ENCODE assay signal across 8 mouse cellular contexts in genomic region chr15:85678981-85679708, GRCm38 (mm10). TPM values are rescaled to one million over a fixed set of nuclear protein-coding genes. Genes with fewer than 3 reads are reported as not detected.
A peak's percentile ranks its signal among the peaks of the same experiment; 100 is the strongest.
DNase-seq lines count a peak whose midpoint lies in the region; ATAC-seq lines count a peak whose summit lies in the region.

No protein-coding gene starts in this region.

- H3K27ac ChIP-seq in hindbrain, embryonic 12.5 days, result peak overlapping the region; percentile 62
- H3K27ac ChIP-seq in hindbrain, embryonic 11.5 days (ENCODE audit: low read depth, low read length), result no peak overlapping the region
- 0 out of 2 replicates have a peak overlapping the region, but pooled peaks have one; percentile 5 for H3K27ac ChIP-seq in intestine, embryonic 16.5 days (ENCODE audit: low read length)

- no peak for DNase-seq in hindbrain, embryonic 11.5 days (ENCODE audit: low spot score)
- peak; percentile 91 for DNase-seq in MN1 (ENCODE audit: low spot score)
- peak; percentile 79 to 87 for DNase-seq in cerebellum, postnatal 25 days
- DNase-seq in right cerebral cortex, postnatal 4 days, result peak; percentile 76
- DNase-seq in embryo, embryonic 10.5 days (ENCODE audit: low spot score), result no peak

- H3K9me3 ChIP-seq in hindbrain, embryonic 12.5 days (replicated peaks), result no peaks in the 10 kb centered on the region
- no peaks in the 10 kb centered on the region for H3K9me3 ChIP-seq in hindbrain, embryonic 11.5 days (ENCODE audit: control insufficient read depth, low read length)
- H3K9me3 ChIP-seq in intestine, embryonic 16.5 days (ENCODE audit: control insufficient read depth, low read length), result no peaks in the 10 kb centered on the region

- peaks cover 51% of the 10 kb centered on the region for H3K4me1 ChIP-seq in hindbrain, embryonic 12.5 days
- no peaks in the 10 kb centered on the region for H3K4me1 ChIP-seq in hindbrain, embryonic 11.5 days (replicated peaks; ENCODE audit: control insufficient read depth, insufficient read depth, low read length)
- peaks cover 20% of the 10 kb centered on the region for H3K4me1 ChIP-seq in intestine, embryonic 16.5 days (ENCODE audit: control insufficient read depth, insufficient read depth, low read length)

- 72% methylated on average over 24 of the region's 24 CpGs for WGBS in hindbrain, embryonic 12.5 days
- 84% methylated on average over 24 of the region's 24 CpGs for WGBS in hindbrain, embryonic 11.5 days
- WGBS in intestine, embryonic 16.5 days, result 70% methylated on average over 24 of the region's 24 CpGs

- peak; percentile 57; the same call in 1 of the 2 replicates for ATAC-seq in hindbrain, embryonic 12.5 days (ENCODE audit: low FRiP score)
- ATAC-seq in hindbrain, embryonic 11.5 days (ENCODE audit: low FRiP score), result no peak
- no peak for ATAC-seq in intestine, embryonic 16.5 days
- ATAC-seq in monocyte, adult 5-6 weeks (replicated peaks; ENCODE audit: insufficient number of reproducible peaks, low FRiP score, low TSS enrichment, poor library complexity, severe bottlenecking), result no peak

- peak overlapping the region; percentile 45 for H3K9ac ChIP-seq in hindbrain, embryonic 12.5 days
- no peak overlapping the region for H3K9ac ChIP-seq in hindbrain, embryonic 11.5 days (ENCODE audit: low read depth, low read length)
- H3K9ac ChIP-seq in intestine, embryonic 16.5 days (ENCODE audit: low read depth, low read length), result no peak overlapping the region

- peaks cover 53% of the 10 kb centered on the region for H3K27me3 ChIP-seq in hindbrain, embryonic 12.5 days
- H3K27me3 ChIP-seq in hindbrain, embryonic 11.5 days (ENCODE audit: control insufficient read depth, insufficient read depth, low read length), result peaks cover 35% of the 10 kb centered on the region
- no peaks in the 10 kb centered on the region for H3K27me3 ChIP-seq in intestine, embryonic 16.5 days (replicated peaks; ENCODE audit: control insufficient read depth, insufficient read depth, low read length)

- peak overlapping the region; percentile 36 for H3K4me2 ChIP-seq in hindbrain, embryonic 12.5 days (replicated peaks)
- H3K4me2 ChIP-seq in hindbrain, embryonic 11.5 days (replicated peaks; ENCODE audit: low read depth, low read length), result no peak overlapping the region
- no peak overlapping the region for H3K4me2 ChIP-seq in intestine, embryonic 16.5 days (ENCODE audit: low read depth, low read length)

- peaks cover 14% of the 10 kb centered on the region for H3K36me3 ChIP-seq in hindbrain, embryonic 12.5 days
- H3K36me3 ChIP-seq in hindbrain, embryonic 11.5 days (ENCODE audit: control insufficient read depth, insufficient read depth, low read length), result no peaks in the 10 kb centered on the region
- no peaks in the 10 kb centered on the region for H3K36me3 ChIP-seq in intestine, embryonic 16.5 days (ENCODE audit: control insufficient read depth, insufficient read depth, low read length)

- H3K4me3 ChIP-seq in hindbrain, embryonic 12.5 days, result 0 out of 2 replicates have a peak overlapping the region, but pooled peaks have one; percentile 4
- H3K4me3 ChIP-seq in hindbrain, embryonic 11.5 days (ENCODE audit: low read depth, low read length), result no peak overlapping the region
- no peak overlapping the region for H3K4me3 ChIP-seq in intestine, embryonic 16.5 days (ENCODE audit: low read length)

RNA-seq across cellular contexts. Expression of gene Ppara, which starts 55.6 kb away (rescaled TPM):
- polyA plus RNA-seq in hindbrain, embryonic 12.5 days (2016; fragmentation: Nextera tagmentation; extraction: Ambion mirVana), result 1.0 and 1.1 TPM in 2 replicates
- polyA plus RNA-seq in hindbrain, embryonic 11.5 days (2014; fragmentation: Nextera tagmentation; extraction: Ambion mirVana), result 0.49 and 1.5 TPM in 2 replicates
- 31.0 and 37.6 TPM in 2 replicates for polyA plus RNA-seq in intestine, embryonic 16.5 days (2015; fragmentation: Nextera tagmentation; extraction: Ambion mirVana)
- not detected in 3 replicates for total RNA-seq in monocyte, adult 5-6 weeks (2017)

Comparison
In these comparisons a context has a peak if more than half of its experiments do, and no peak if none do; other contexts are left out.
1. DNase-seq: peak in MN1 (single experiment), cerebellum, postnatal 25 days (2 of 2) and right cerebral cortex, postnatal 4 days (single experiment); none in hindbrain, embryonic 11.5 days (single experiment) and embryo, embryonic 10.5 days (single experiment).
2. RNA of gene Ppara, which starts 55.6 kb away (polyA plus RNA-seq): 31.0 to 37.6 TPM in intestine, embryonic 16.5 days; 0.49 to 1.5 TPM in hindbrain, embryonic 11.5 days and 1.0 to 1.1 TPM in hindbrain, embryonic 12.5 days; every median in the first group is over 10 times any median in the second.